Mouse (Mus musculus): ENCODE results near the gene Rrp1.

DNA sequence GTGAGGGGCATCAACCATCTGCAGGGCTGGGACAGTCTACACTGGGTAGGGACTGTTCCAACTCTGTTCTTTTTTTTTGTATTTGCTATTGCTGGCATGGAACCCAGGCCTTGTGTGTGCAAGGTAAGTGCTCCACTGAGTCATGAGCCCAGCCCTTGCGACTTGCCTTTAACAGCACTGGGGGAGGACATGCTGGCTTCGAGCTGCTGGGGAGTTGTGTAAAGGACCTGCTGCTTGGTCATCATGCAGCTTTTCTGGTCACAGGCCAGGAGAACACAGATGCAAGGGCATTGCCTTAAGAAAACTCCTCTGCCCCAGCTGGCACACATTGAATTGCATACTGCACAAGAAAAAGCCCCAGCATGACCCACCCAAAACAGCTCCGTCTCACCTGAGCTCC lies 29.4 kb upstream of the Rrp1 start:
- no peak for TF ChIP-seq CTCF (IDR thresholded peaks at IDR 0.05; ENCODE audit: control insufficient read depth, insufficient read depth, insufficient replicate concordance, low read depth, low read length)
- TF ChIP-seq POLR2A (IDR thresholded peaks at IDR 0.05; ENCODE audit: control insufficient read depth, low read depth, low read length) = no peak

All from testis, adult 2 months (tissue).